Mouse (Mus musculus): ENCODE measurements around the gene Yaf2.

- peak; percentile 42; the same call in 1 of the 2 replicates for TF ChIP-seq SIN3A (IDR thresholded peaks at IDR 0.05; ENCODE audit: low read length)
- TF ChIP-seq SMC3 (IDR thresholded peaks at IDR 0.05; ENCODE audit: low read depth, low read length): no peak
Measured at GRCm38 (mm10) chr15:93272948-93273347, 63.8 kb downstream of the Yaf2 start.

All from MEL (cell line).